Mouse (Mus musculus): ENCODE data around the gene Gm3233. TPM values are rescaled to one million over a fixed set of nuclear protein-coding genes. Genes with fewer than 3 reads are reported as not detected.
"Not testable (repeated sequence)": the region's sequence is repeated elsewhere in the genome, so short reads cannot be mapped to it uniquely, and the experiment has no call there.

The Gm3233 gene
- polyA plus RNA-seq, 1 experiment from 2014 or later: not detected

DNA sequence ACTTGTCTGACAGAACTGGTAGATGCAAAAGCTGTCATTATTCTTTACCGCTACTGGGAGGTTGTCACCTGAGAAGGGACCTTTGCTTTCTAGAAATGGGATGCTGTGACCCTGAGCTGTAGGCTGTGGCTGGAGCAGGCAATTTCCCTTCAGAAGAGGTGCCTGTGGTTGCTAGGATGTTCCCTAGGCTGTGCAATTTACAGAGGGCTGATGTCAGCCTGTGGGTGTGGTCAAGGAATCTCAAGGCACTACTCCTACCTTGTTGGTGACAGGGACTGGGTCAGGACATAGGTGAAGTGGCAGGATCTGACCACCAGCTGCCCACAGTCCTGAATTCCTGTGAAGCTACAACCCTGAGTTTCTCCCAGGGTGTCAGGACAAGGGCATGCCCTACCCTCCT, 10.2 kb upstream of the Gm3233 start:
- Histone ChIP-seq H3K27me3 (ENCODE audit: low read depth, poor library complexity, severe bottlenecking) (no peaks in the 10 kb centered on the region), H3K9me3 (replicated peaks) (no peaks in the 10 kb centered on the region), H3K4me1 (no peaks in the 10 kb centered on the region), H3K4me3 (no peak overlapping the region), H3K27ac (replicated peaks) (no peak overlapping the region), H3K36me3 (no peaks in the 10 kb centered on the region)
- WGBS: 83% methylated on average over 1 of the region's 1 CpGs
- DNase-seq (ENCODE audit: low spot score): no peak

DNA sequence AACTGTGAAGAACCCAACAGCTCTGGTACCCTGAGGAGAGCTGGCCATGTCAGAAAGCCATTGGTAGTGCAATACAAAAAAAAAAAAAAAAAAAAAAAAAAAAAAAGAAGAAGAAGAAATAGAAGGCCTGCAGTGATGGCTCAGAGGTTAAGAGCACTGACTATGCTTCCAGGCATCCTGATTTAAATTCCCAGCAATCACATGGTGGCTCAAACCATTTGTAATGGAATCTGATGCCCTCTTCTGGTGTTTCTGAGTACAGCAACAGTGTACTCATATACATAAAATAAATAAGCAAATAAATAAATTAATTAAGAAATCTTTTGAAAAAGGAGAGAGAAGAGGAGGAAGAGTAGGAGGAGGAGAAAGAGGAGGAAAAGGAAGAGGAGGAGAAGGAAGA, 6.0 kb downstream of the Gm3233 start:
- Histone ChIP-seq H3K4me1 (0 out of 2 replicates have a peak, but pooled peaks cover 3% of the 10 kb centered on the region), H3K27me3 (ENCODE audit: low read depth, poor library complexity, severe bottlenecking) (no peaks in the 10 kb centered on the region), H3K27ac (replicated peaks) (no peak overlapping the region), H3K4me3 (no peak overlapping the region), H3K9me3 (replicated peaks) (no peaks in the 10 kb centered on the region), H3K36me3 (no peaks in the 10 kb centered on the region)
- no peak for DNase-seq (ENCODE audit: low spot score)

DNA sequence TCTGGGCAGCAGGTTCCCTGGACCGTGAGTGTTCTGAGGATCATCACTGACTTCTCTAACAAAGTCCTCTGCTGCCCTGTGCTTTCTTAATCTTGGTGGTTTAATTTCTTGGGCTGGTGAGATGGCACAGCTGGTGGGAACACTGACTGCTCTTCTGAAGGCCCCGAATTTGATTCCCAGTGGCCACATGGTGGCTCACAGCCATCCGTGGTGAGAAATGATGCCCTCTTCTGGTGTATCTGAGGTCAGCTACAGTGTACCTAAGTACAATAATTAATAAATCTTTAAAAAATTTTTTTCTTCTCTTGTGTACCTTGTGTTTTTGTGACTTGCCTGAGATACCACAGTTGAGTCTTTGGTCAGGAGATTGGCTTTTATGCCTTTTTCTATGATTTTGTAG, 7.2 kb downstream of the Gm3233 start:
- DNase-seq (ENCODE audit: low spot score); H3K27me3 ChIP-seq (ENCODE audit: low read depth, poor library complexity, severe bottlenecking); H3K27ac ChIP-seq (replicated peaks); H3K4me1 ChIP-seq; H3K36me3 ChIP-seq; H3K9me3 ChIP-seq (replicated peaks); H3K4me3 ChIP-seq: not testable (repeated sequence)
- 70% methylated on average over 3 of the region's 3 CpGs for WGBS

DNA sequence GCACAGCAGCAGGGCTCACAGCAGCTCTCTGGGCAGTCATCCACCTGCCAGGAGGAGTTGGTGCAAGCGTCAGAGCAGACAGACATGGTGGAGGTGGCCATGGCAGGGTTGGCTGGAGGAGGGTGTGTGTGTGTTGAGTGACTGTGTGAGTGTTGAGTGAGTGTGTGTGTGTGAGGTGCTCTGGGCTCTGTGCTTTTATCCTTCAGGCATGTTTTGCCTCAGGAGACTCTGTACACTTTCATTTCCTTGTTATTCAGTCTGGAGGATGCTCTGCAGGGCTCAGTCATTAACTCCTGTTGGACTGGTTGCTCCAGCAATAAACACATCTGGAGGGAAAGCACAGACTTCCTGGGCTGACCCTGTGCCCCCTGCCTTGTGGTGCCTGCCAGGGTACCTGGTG, 8.2 kb downstream of the Gm3233 start, which contains the start of gene Gm9736:
TSS of gene Gm9736 (minus strand) at position 101 of the 400 bp plus-strand sequence.
- not testable (repeated sequence) for H3K4me3 ChIP-seq; H3K27me3 ChIP-seq (ENCODE audit: low read depth, poor library complexity, severe bottlenecking); H3K9me3 ChIP-seq (replicated peaks); H3K36me3 ChIP-seq; H3K4me1 ChIP-seq; H3K27ac ChIP-seq (replicated peaks); DNase-seq (ENCODE audit: low spot score)
- WGBS: 82% methylated on average over 1 of the region's 1 CpGs

DNA sequence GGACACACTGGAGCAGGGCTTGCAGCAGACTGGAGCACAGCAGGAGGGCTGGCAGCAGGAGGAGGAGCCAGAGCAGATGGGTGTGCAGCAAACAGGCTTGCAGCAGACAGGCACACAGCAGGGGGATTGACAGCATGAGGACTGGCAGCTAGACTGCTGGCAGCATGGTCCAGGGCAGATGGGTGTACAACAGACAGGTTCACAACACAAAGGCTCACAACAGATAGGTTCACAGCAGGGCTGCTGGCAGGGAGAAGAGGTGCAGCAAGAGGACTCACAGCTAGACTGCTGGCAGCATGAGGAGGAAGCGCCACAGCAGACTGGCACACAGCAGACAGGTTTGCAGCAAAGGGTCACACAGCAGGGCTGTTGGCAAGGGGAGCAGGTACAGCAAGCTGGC, 8.8 kb downstream of the Gm3233 start:
- not testable (repeated sequence) for H3K4me3 ChIP-seq; H3K27me3 ChIP-seq (ENCODE audit: low read depth, poor library complexity, severe bottlenecking); H3K27ac ChIP-seq (replicated peaks); H3K36me3 ChIP-seq; H3K4me1 ChIP-seq; H3K9me3 ChIP-seq (replicated peaks)
- 79% methylated on average over 1 of the region's 1 CpGs for WGBS
- DNase-seq (ENCODE audit: low spot score): peak; percentile 8

DNA sequence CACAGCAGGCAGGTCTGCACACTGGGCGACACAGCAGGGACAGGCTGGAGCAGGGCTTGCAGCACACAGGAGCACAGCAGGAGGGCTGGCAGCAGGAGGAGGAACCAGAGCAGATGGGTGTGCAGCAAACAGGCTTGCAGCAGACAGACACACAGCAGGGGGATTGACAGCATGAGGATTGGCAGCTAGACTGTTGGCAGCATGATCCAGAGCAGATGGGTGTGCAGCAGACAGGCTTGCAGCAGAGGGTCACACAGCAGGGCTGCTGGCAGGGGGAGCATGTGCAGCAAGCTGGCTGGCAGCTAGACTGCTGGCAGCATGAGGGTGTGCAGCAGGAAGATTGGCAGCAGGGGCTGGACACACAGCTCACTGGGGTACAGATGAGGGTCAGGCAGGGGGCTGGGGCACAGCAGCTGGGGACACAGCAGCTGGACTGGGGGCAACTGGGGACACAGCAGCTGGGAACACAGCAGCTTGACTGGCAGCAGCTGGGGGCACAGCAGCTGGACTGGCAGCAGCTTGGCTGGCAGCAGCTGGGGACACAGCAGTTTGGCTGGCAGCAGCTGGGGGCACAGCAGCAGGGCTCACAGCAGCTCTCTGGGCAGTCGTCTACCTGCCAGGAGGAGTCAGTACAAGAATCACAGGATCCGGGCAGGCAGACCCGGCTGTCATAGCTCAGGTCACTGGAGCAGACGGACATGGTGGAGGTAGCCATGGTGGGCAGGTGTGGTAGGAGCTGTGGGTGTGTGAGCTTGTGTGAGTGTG, 17.4 kb downstream of the Gm3233 start, which contains the start of gene Gm18596:
TSS of gene Gm18596 (minus strand) at position 715 of the 765 bp plus-strand sequence.
- DNase-seq (ENCODE audit: low spot score); H3K27me3 ChIP-seq (ENCODE audit: low read depth, poor library complexity, severe bottlenecking); H3K36me3 ChIP-seq; H3K4me3 ChIP-seq; H3K9me3 ChIP-seq (replicated peaks): not testable (repeated sequence)
- Histone ChIP-seq H3K4me1 (peaks cover 42% of the 10 kb centered on the region), H3K27ac (replicated peaks) (peak within 1 kb of the TSS; percentile 46)
- WGBS: 58% methylated on average over 5 of the region's 5 CpGs

DNA sequence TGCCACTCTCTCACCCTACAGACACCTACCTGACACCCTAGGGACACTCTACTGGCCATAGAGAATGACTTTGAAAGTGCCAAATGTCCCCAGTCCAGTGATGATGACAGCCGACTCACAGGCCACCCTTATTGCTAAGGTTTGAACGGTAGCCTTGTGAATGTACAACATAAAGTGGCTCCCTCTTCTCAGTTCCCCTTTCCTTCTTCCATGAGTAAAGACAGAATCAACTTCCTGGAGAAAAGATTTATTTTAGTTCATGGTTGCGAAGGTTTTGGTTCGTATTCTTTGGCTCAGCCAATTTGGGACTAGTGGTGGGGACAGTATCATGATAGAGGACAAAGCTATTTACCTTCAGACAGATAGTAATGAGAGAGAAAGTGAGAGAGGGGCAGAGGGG, 20.6 kb downstream of the Gm3233 start:
- no peaks in the 10 kb centered on the region for H3K27me3 ChIP-seq (ENCODE audit: low read depth, poor library complexity, severe bottlenecking)
- H3K27ac ChIP-seq (replicated peaks): no peak overlapping the region
- no peak for DNase-seq (ENCODE audit: low spot score)
- H3K4me3 ChIP-seq: no peak overlapping the region
- no peaks in the 10 kb centered on the region for H3K36me3 ChIP-seq
- peaks cover 39% of the 10 kb centered on the region for H3K4me1 ChIP-seq
- H3K9me3 ChIP-seq (replicated peaks): peaks cover 8% of the 10 kb centered on the region
- 91% methylated on average over 4 of the region's 4 CpGs for WGBS

DNA sequence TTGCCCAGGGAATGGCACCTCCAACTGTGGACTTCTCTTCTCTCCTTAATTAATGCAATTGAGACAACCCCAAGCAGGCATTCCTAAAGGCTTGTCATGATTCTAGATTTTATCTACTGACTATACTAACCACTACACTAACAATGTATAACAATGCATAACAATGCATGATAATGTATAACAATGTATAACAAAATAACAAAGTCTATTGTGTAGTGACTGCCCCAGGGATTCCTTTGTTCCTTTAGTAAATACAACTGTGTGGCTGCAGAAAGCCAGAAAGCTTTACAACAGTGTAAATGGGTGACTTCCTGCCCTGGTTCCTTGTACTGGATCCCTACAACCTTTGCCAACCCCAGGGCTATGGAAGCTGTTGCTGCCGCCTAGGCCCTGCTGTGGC, 23.6 kb downstream of the Gm3233 start:
- Histone ChIP-seq H3K4me3 (no peak overlapping the region), H3K27me3 (ENCODE audit: low read depth, poor library complexity, severe bottlenecking) (no peaks in the 10 kb centered on the region), H3K9me3 (replicated peaks) (peaks cover 8% of the 10 kb centered on the region), H3K27ac (replicated peaks) (no peak overlapping the region), H3K36me3 (no peaks in the 10 kb centered on the region), H3K4me1 (peaks cover 24% of the 10 kb centered on the region)
- WGBS: 86% methylated on average over 1 of the region's 1 CpGs
- no peak for DNase-seq (ENCODE audit: low spot score)

DNA sequence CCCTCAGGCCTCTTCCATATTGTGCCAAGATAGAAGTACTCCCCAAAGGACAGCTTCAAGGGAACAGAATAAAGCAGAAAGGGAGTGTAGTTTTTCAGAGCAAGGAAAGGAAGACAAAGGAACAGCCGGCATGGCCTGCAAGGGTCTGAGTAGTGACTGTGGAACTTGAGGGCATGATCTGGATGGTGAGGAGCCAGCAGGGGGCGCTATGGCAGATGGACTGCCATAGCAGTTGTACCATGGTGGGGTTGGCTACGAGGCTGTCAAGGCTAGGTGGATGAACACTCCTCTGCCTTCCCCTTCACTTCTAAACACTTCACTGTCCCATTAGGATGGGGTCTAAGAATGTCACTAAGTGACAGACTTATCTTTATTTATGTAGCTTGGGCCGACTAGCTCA, 30.2 kb downstream of the Gm3233 start:
- DNase-seq (ENCODE audit: low spot score): peak; percentile 22

DNA sequence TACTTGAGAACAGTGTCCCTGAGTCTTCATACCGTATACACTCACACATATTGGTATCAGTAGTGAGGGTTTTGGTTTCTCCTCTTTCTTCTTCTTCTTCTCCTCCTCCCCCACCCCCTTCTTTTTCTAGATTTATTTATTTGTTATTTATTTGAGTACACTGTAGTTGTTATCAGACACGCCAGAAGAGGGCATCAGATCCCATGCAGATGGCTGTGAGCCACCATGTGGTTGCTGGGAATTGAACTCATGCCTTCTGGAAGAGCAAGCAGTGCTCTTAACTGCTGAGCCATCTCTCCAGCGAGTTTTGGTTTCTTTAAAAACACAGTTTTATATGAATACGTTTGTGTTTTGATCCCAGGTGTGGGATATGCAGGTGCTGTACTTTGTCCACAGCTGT, 31.2 kb downstream of the Gm3233 start:
- no peak for DNase-seq (ENCODE audit: low spot score)
- Histone ChIP-seq H3K9me3 (replicated peaks) (no peaks in the 10 kb centered on the region), H3K27ac (replicated peaks) (no peak overlapping the region), H3K4me1 (no peaks in the 10 kb centered on the region), H3K4me3 (no peak overlapping the region), H3K36me3 (no peaks in the 10 kb centered on the region), H3K27me3 (ENCODE audit: low read depth, poor library complexity, severe bottlenecking) (no peaks in the 10 kb centered on the region)
- WGBS: 66% methylated on average over 4 of the region's 4 CpGs

More for the DNA sequence above, 30.2 kb downstream of the Gm3233 start:
- no peaks in the 10 kb centered on the region for H3K4me1 ChIP-seq
- H3K4me3 ChIP-seq: no peak overlapping the region
- H3K27me3 ChIP-seq (ENCODE audit: low read depth, poor library complexity, severe bottlenecking): no peaks in the 10 kb centered on the region
- H3K27ac ChIP-seq (replicated peaks): no peak overlapping the region
- no peaks in the 10 kb centered on the region for H3K9me3 ChIP-seq (replicated peaks)
- WGBS: 53% methylated on average over 4 of the region's 4 CpGs
- H3K36me3 ChIP-seq: no peaks in the 10 kb centered on the region

DNA sequence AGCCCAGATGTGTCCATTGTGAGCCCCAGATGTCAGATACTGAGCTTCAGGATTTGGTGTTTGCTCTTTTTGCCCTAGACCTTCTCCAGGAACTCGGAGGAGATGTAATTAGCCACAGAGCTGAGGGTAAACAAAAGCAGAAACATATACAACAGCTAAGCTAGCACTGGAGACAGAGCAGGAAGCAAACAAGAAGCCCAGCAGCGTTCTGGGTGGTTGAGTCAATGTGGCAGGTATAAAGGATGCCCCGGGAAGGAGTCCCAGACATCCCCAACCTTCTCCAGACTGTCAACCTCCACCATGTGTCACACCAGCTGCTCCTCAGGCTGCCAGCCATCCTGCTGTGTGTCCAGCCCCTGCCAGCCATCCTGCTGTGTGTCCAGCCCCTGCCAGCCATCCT, 33.3 kb downstream of the Gm3233 start, which contains the start of gene Gm10100:
TSS of gene Gm10100 (plus strand) at position 301 of the 400 bp plus-strand sequence.
- WGBS: 41% methylated on average over 3 of the region's 3 CpGs
- no peaks in the 10 kb centered on the region for H3K4me1 ChIP-seq
- H3K27ac ChIP-seq (replicated peaks): no peak within 1 kb of the TSS
- H3K36me3 ChIP-seq: no peaks in the 10 kb centered on the region
- H3K9me3 ChIP-seq (replicated peaks): no peaks in the 10 kb centered on the region
- DNase-seq (ENCODE audit: low spot score): no peak
- H3K4me3 ChIP-seq: no peak within 1 kb of the TSS
- H3K27me3 ChIP-seq (ENCODE audit: low read depth, poor library complexity, severe bottlenecking): no peaks in the 10 kb centered on the region

DNA sequence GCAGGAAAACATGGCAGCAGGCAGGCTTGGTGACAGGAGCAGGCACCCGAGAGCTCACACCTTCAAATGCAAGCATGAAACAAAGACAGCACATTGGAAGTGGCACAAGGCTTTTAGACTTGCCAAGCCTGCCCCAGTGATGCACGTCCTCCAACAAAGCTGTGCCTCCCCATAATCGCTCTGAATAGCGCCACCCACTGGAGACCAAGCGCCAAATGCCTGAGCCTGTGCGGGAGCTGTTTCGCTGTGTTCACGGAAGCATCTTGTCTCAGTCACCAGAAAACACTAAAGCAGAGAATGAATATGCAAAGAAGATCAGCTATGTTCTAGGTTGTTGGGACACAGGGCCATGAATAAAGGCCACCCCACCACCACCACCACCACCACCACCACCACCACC, 34.6 kb downstream of the Gm3233 start:
- Histone ChIP-seq H3K4me3 (no peak overlapping the region), H3K9me3 (replicated peaks) (no peaks in the 10 kb centered on the region; the same call in 1 of the 2 replicates), H3K36me3 (no peaks in the 10 kb centered on the region), H3K4me1 (no peaks in the 10 kb centered on the region), H3K27me3 (ENCODE audit: low read depth, poor library complexity, severe bottlenecking) (no peaks in the 10 kb centered on the region), H3K27ac (replicated peaks) (no peak overlapping the region)
- no peak for DNase-seq (ENCODE audit: low spot score)
- 78% methylated on average over 8 of the region's 8 CpGs for WGBS

DNA sequence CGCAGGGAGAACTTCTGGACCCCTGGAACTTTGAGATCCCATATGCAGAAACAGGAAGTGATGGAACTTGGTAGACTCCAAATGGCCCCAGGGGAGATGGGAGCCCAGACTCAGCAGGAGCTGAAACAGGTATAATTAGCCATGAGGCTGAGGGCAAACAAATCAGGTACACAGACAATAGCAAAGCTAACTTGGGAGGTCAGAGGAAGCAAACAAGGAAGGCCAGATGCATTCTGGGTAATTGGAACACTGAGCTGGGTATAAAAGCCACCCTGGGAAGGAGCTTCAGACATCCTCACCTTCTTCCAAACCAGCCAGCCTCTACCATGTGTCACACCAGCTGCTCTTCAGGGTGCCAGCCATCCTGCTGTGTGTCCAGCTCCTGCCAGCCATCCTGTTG, 39.2 kb downstream of the Gm3233 start, which contains the start of gene Krtap12-1:
TSS of gene Krtap12-1 (plus strand) at position 301 of the 400 bp plus-strand sequence.
- not testable (repeated sequence) for H3K4me3 ChIP-seq; H3K36me3 ChIP-seq; DNase-seq (ENCODE audit: low spot score); H3K27me3 ChIP-seq (ENCODE audit: low read depth, poor library complexity, severe bottlenecking); H3K27ac ChIP-seq (replicated peaks); H3K4me1 ChIP-seq; H3K9me3 ChIP-seq (replicated peaks)
- 89% methylated on average over 1 of the region's 1 CpGs for WGBS
